8 mouse cellular contexts compared by ENCODE assay signal in the genomic region with DNA sequence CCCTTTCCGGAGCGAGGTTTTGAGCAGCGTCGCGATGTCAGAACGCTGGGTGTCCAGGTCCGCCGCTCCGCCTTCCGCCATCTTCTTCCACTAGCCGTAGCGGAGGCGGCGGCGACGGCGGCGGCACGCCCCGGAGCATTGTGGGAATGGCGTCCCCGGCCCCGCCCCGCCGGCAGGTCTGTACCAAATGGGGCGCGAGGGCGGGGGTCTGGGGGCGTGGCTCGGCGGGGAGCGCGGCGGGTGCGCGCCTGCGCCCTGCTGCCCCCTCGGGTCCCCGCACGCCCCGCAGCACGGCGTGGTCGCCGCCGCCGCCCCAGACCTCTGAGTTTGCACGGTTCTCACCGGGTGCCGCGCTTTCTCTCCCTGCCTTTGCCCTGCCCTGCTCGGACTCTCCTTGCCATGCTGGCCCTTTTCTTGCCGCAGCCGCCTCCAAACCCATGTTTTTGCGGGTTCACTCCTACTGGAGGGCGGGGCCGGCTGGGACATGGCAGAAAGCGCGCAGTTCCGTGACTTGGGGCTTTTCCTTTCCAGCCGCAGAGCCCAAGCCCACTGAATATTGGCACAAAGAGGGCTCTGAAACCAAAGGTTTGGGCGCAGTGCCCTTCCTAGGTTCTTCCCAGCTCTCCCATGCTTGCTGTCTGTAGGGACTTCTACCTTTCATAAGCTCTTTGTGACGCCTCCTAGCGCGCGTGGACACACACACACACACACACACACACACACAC. TPM values are rescaled to one million over a fixed set of nuclear protein-coding genes. Genes with fewer than 3 reads are reported as not detected.
DNase-seq lines count a peak whose midpoint lies in the region; ATAC-seq and TF ChIP-seq lines count a peak whose summit lies in the region.

A gene (minus strand): TSS at position 161 of the 725 bp plus-strand sequence.

- peaks cover 34% of the 10 kb centered on the region for H3K79me2 ChIP-seq in MEL (ENCODE audit: control insufficient read depth, insufficient read depth, low read length, poor library complexity)

- H3K4me3 ChIP-seq in MEL (ENCODE audit: control insufficient read depth in 1 of 2, insufficient read depth in 1 of 2, low read depth in 2 of 2, low read length in 2 of 2) = peak within 1 kb of the TSS; percentile 98
- H3K4me3 ChIP-seq in cerebellum, adult 2 months (replicated peaks; ENCODE audit: insufficient read depth, low read depth, low read length) = peak within 1 kb of the TSS; percentile 92
- H3K4me3 ChIP-seq in hindbrain, embryonic 10.5 days = peak within 1 kb of the TSS; percentile 95
- peak within 1 kb of the TSS; percentile 99 for H3K4me3 ChIP-seq in lung, postnatal 0 days (ENCODE audit: low read depth, low read length)

- no peaks in the 10 kb centered on the region for H3K9me3 ChIP-seq in MEL (replicated peaks; ENCODE audit: insufficient read depth, low read length)
- no peaks in the 10 kb centered on the region for H3K9me3 ChIP-seq in hindbrain, embryonic 10.5 days
- no peaks in the 10 kb centered on the region for H3K9me3 ChIP-seq in lung, postnatal 0 days (ENCODE audit: low read length)

- H3K27me3 ChIP-seq in MEL (ENCODE audit: control insufficient read depth in 1 of 2, insufficient read depth in 2 of 2, low read length in 2 of 2) = no peaks in the 10 kb centered on the region
- no peaks in the 10 kb centered on the region for H3K27me3 ChIP-seq in cerebellum, adult 2 months (ENCODE audit: control insufficient read depth, insufficient read depth, low read length)
- H3K27me3 ChIP-seq in hindbrain, embryonic 10.5 days (ENCODE audit: insufficient read depth, poor library complexity, severe bottlenecking) = no peaks in the 10 kb centered on the region
- no peaks in the 10 kb centered on the region for H3K27me3 ChIP-seq in lung, postnatal 0 days (replicated peaks; ENCODE audit: insufficient read depth, low read length)

- TF ChIP-seq RAD21 in MEL (IDR thresholded peaks at IDR 0.05; ENCODE audit: low read depth, low read length) = no peak

- H3K9ac ChIP-seq in MEL (ENCODE audit: control insufficient read depth, low read depth, low read length, poor library complexity, severe bottlenecking) = peak within 1 kb of the TSS; percentile 99
- H3K9ac ChIP-seq in lung, postnatal 0 days (replicated peaks; ENCODE audit: low read depth) = peak within 1 kb of the TSS; percentile 72

- no peak for TF ChIP-seq CTCF in MEL (IDR thresholded peaks at IDR 0.05 in 2 of 3, conservative IDR thresholded peaks at IDR 0.05 in 1 of 3; ENCODE audit: control insufficient read depth in 1 of 3, insufficient read depth in 1 of 3, low read depth in 2 of 3, low read length in 3 of 3, poor library complexity in 1 of 3, severe bottlenecking in 1 of 3)
- no peak for TF ChIP-seq CTCF in cerebellum, adult 2 months (IDR thresholded peaks at IDR 0.05; ENCODE audit: borderline replicate concordance, insufficient read depth, low read depth, low read length)
- no peak for TF ChIP-seq CTCF in lung, postnatal 0 days (IDR thresholded peaks at IDR 0.05)

- H3K4me1 ChIP-seq in MEL (ENCODE audit: control insufficient read depth in 1 of 2, insufficient read depth in 2 of 2, low read length in 2 of 2) = peaks cover 25 to 29% of the 10 kb centered on the region in 2 experiments
- peaks cover 5% of the 10 kb centered on the region; the same call in 1 of the 2 replicates for H3K4me1 ChIP-seq in cerebellum, adult 2 months (ENCODE audit: control insufficient read depth, insufficient read depth, low read length)
- peaks cover 10% of the 10 kb centered on the region for H3K4me1 ChIP-seq in hindbrain, embryonic 10.5 days (replicated peaks)
- peaks cover 5% of the 10 kb centered on the region; the same call in 1 of the 2 replicates for H3K4me1 ChIP-seq in lung, postnatal 0 days (ENCODE audit: insufficient read depth, low read depth, low read length)

- peak; percentile 96 for ATAC-seq in lung, postnatal 0 days

- no peak for TF ChIP-seq EP300 in MEL (IDR thresholded peaks at IDR 0.05; ENCODE audit: low read depth in 1 of 2, low read length in 2 of 2)
- no peak for TF ChIP-seq EP300 in lung, postnatal 0 days (IDR thresholded peaks at IDR 0.05)

- peaks cover 10 to 41% of the 10 kb centered on the region in 2 experiments for H3K36me3 ChIP-seq in MEL (ENCODE audit: control insufficient read depth in 1 of 2, insufficient read depth in 2 of 2, low read length in 2 of 2)
- H3K36me3 ChIP-seq in hindbrain, embryonic 10.5 days = no peaks in the 10 kb centered on the region
- H3K36me3 ChIP-seq in lung, postnatal 0 days (ENCODE audit: insufficient read depth, low read length) = no peaks in the 10 kb centered on the region

- H3K27ac ChIP-seq in MEL (ENCODE audit: control insufficient read depth, low read depth, low read length) = peak within 1 kb of the TSS; percentile 97
- H3K27ac ChIP-seq in cerebellum, adult 2 months (ENCODE audit: insufficient read depth, low read length) = peak within 1 kb of the TSS; percentile 99
- peak within 1 kb of the TSS; percentile 95 for H3K27ac ChIP-seq in hindbrain, embryonic 10.5 days
- peak within 1 kb of the TSS; percentile 93 for H3K27ac ChIP-seq in lung, postnatal 0 days (ENCODE audit: low read length)

- under 1% methylated on average over 66 of the region's 66 CpGs for WGBS in cerebellum, adult 2 months
- under 1% methylated on average over 66 of the region's 66 CpGs for WGBS in hindbrain, embryonic 10.5 days
- WGBS in lung, postnatal 0 days = 2% methylated on average over 29 of the region's 66 CpGs

- H3K4me2 ChIP-seq in lung, postnatal 0 days (replicated peaks; ENCODE audit: low read depth, low read length) = peak within 1 kb of the TSS; percentile 70

- peak; percentile 92 for DNase-seq in MEL (ENCODE audit: low read depth, low spot score)
- DNase-seq in cerebellum, adult 2 months = peak; percentile 93
- DNase-seq in forelimb bud, embryonic 11.5 days (ENCODE audit: low read depth, low spot score) = peak; percentile 83
- DNase-seq in hindbrain, embryonic 10.5 days (ENCODE audit: low spot score) = peak; percentile 92
- DNase-seq in layer of hippocampus, adult 9-11 months = peak; percentile 93
- peak; percentile 96 for DNase-seq in lung, postnatal 0 days (ENCODE audit: low spot score)
- DNase-seq in ovary, postnatal 14 days (ENCODE audit: low spot score) = peak; percentile 86
- peak; percentile 96 for DNase-seq in thymus, postnatal 14 days

- TF ChIP-seq POLR2A in MEL (IDR thresholded peaks at IDR 0.05; ENCODE audit: control insufficient read depth in 1 of 2, insufficient read depth in 1 of 2, low read depth in 1 of 2, low read length in 2 of 2, poor library complexity in 1 of 2) = peak; percentile 68 to 77; a peak in 3 of 4 replicates
- TF ChIP-seq POLR2A in cerebellum, adult 2 months (IDR thresholded peaks at IDR 0.05; ENCODE audit: borderline replicate concordance, insufficient read depth, low read length) = peak; percentile 82

TF ChIP-seq in MEL, 35 proteins besides CTCF, POLR2A, EP300 and RAD21 (continues in another document):
- TF ChIP-seq POLR2AphosphoS2 (IDR thresholded peaks at IDR 0.05; ENCODE audit: low read length) (peak; percentile 58; the same call in 1 of the 2 replicates), USF2 (IDR thresholded peaks at IDR 0.05; ENCODE audit: borderline replicate concordance in 1 of 2, insufficient read depth in 1 of 2, low read depth in 1 of 2, low read length in 2 of 2) (no peak), MAZ (IDR thresholded peaks at IDR 0.05; ENCODE audit: low read depth, low read length) (0 out of 2 replicates have a peak, but pooled peaks have one; percentile 35), USF1 (IDR thresholded peaks at IDR 0.05; ENCODE audit: low read depth, low read length) (0 out of 2 replicates have a peak, but pooled peaks have one; percentile 24), NELFE (IDR thresholded peaks at IDR 0.05; ENCODE audit: low read depth, low read length) (peak; percentile 76), GABPA (IDR thresholded peaks at IDR 0.05; ENCODE audit: low read depth, low read length) (no peak), POLR2AphosphoS5 (IDR thresholded peaks at IDR 0.05; ENCODE audit: borderline replicate concordance, low read depth, low read length) (no peak), SIN3A (IDR thresholded peaks at IDR 0.05; ENCODE audit: low read length) (peak; percentile 48), TAL1 (IDR thresholded peaks at IDR 0.05; ENCODE audit: low read length) (no peak), ZC3H11A (IDR thresholded peaks at IDR 0.05; ENCODE audit: low read depth, low read length) (no peak), ETS1 (IDR thresholded peaks at IDR 0.05; ENCODE audit: low read depth, low read length) (peak; percentile 26; the same call in 1 of the 2 replicates), TCF12 (IDR thresholded peaks at IDR 0.05; ENCODE audit: low read depth, low read length) (peak; percentile 64), NRF1 (IDR thresholded peaks at IDR 0.05; ENCODE audit: insufficient read depth, low read depth, low read length, poor library complexity, severe bottlenecking) (peak; percentile 60), GATA1 (IDR thresholded peaks at IDR 0.05; ENCODE audit: low read depth, low read length) (no peak), TBP (IDR thresholded peaks at IDR 0.05; ENCODE audit: low read depth, low read length) (0 out of 2 replicates have a peak, but pooled peaks have one; percentile 10), MXI1 (IDR thresholded peaks at IDR 0.05; ENCODE audit: low read depth, low read length) (peak; percentile 75; the same call in 1 of the 2 replicates), ZKSCAN1 (IDR thresholded peaks at IDR 0.05; ENCODE audit: low read depth, low read length) (no peak), MEF2A (IDR thresholded peaks at IDR 0.05; ENCODE audit: extremely low read depth, insufficient replicate concordance, low read depth, low read length, poor library complexity, severe bottlenecking) (no peak), E2F4 (IDR thresholded peaks at IDR 0.05; ENCODE audit: borderline replicate concordance, low read depth, low read length) (no peak), MAX (IDR thresholded peaks at IDR 0.05; ENCODE audit: low read length) (no peak), CHD1 (IDR thresholded peaks at IDR 0.05; ENCODE audit: low read depth, low read length) (no peak), ZNF384 (IDR thresholded peaks at IDR 0.05; ENCODE audit: low read depth, low read length) (no peak), HCFC1 (IDR thresholded peaks at IDR 0.05; ENCODE audit: low read depth, low read length) (peak; percentile 79), CHD2 (IDR thresholded peaks at IDR 0.05; ENCODE audit: low read length) (no peak), MAFK (IDR thresholded peaks at IDR 0.05; ENCODE audit: borderline replicate concordance, low read depth, low read length) (no peak)

RNA-seq across cellular contexts. Expression of the gene that starts here (rescaled TPM):
- total RNA-seq in MEL (2012; rRNA removed) = 98.2 and 118 TPM in 2 replicates
- 100 to 1,000 TPM; 117 to 150 TPM for polyA plus RNA-seq in MEL (2012; ENCODE audit: insufficient read depth in 1 of 2, insufficient read length in 2 of 2, low read depth in 1 of 2, low replicate concordance in 2 of 2, missing spikeins in 1 of 2)
- 52.4 and 52.6 TPM in 2 replicates for polyA plus RNA-seq in cerebellum, adult 2 months (2012; rRNA removed)
- 56.5 and 71.5 TPM in 2 replicates for polyA plus RNA-seq in hindbrain, embryonic 10.5 days (2016; fragmentation: Nextera tagmentation; extraction: Ambion mirVana)
- polyA plus RNA-seq in lung, postnatal 0 days (2015; fragmentation: Nextera tagmentation; extraction: Ambion mirVana) = 48.2 and 52.8 TPM in 2 replicates

Comparison
In these comparisons a context has a peak if more than half of its experiments do, and no peak if none do; other contexts are left out.
1. Peak in every context shown above with its lines: DNase-seq, ATAC-seq, H3K4me3 ChIP-seq and H3K27ac ChIP-seq.